Mouse (Mus musculus): ENCODE data around the gene Zswim3. TPM values are rescaled to one million over a fixed set of nuclear protein-coding genes. Genes with fewer than 3 reads are reported as not detected.
A peak's percentile ranks its signal among the peaks of the same experiment; 100 is the strongest.
"Not testable (repeated sequence)": the region's sequence is repeated elsewhere in the genome, so short reads cannot be mapped to it uniquely, and the experiment has no call there.

The Zswim3 gene
- total and polyA plus RNA-seq, 2 experiments from 2014 or later = 5.2 to 6.7 TPM

- ATAC-seq = no peak
- DNase-seq = no peak
- no peak for TF ChIP-seq CTCF (IDR thresholded peaks at IDR 0.05; ENCODE audit: low read depth)
- no peak overlapping the region for H3K4me2 ChIP-seq (ENCODE audit: low read depth)
- no peaks in the 10 kb centered on the region for H3K36me3 ChIP-seq (ENCODE audit: insufficient read depth)
- peaks cover 21% of the 10 kb centered on the region for H3K27me3 ChIP-seq (ENCODE audit: insufficient read depth, low read length)
- H3K4me1 ChIP-seq (ENCODE audit: insufficient read depth) = 0 out of 2 replicates have a peak, but pooled peaks cover 14% of the 10 kb centered on the region
- 45% methylated on average over 2 of the region's 2 CpGs for WGBS
- H3K9ac ChIP-seq = no peak overlapping the region
- no peaks in the 10 kb centered on the region for H3K9me3 ChIP-seq (ENCODE audit: low read length)
- H3K4me3 ChIP-seq (ENCODE audit: low read depth, low read length) = no peak overlapping the region
- no peak overlapping the region for H3K27ac ChIP-seq (ENCODE audit: low read depth, low read length)
Measured at GRCm38 (mm10) chr2:164859155-164859554, 54.3 kb downstream of the Zswim3 start.

DNA sequence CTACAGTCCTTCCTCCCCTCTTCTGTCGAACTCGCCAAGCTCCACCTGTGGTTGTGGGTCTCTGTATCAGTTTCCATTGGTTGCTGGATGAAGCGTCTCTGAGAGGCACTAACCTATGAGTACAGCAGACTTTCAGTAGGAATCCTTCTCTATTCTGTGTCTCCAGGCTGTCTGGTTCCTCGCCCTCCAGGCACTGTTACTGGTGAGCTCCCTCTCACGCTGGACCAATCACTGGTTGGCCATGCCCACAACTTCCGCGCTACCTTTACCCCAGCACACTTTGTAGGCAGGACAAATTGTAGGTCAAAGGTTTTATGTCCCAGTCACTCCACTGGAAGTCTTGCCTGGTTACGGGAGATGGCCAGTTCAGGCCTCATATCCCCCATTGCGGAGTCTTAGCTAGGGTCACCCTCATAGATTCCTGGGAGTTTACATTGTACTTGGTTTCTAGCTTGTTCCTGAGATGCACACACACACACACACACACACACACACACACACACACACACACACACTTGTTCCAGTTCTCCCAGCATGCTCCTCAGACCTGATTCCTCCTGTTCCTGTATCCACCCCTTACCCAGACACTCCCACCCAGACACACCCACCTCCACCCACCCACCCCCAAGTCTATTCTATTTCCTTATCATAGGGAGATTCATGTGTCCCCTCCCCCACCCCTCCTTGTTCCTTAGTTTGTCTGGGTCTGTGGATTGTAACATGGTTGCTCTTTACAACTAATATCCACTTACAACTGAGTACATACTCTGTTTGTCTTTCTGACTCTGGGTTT is 54.9 kb downstream of the Zswim3 start:
- Histone ChIP-seq H3K9me3 (ENCODE audit: low read length) (no peaks in the 10 kb centered on the region), H3K4me2 (ENCODE audit: low read depth) (no peak overlapping the region), H3K4me3 (ENCODE audit: low read depth, low read length) (no peak overlapping the region), H3K9ac (no peak overlapping the region), H3K27me3 (ENCODE audit: insufficient read depth, low read length) (peaks cover 21% of the 10 kb centered on the region), H3K27ac (ENCODE audit: low read depth, low read length) (no peak overlapping the region), H3K4me1 (ENCODE audit: insufficient read depth) (0 out of 2 replicates have a peak, but pooled peaks cover 14% of the 10 kb centered on the region), H3K36me3 (ENCODE audit: insufficient read depth) (no peaks in the 10 kb centered on the region)
- ATAC-seq (no peak), DNase-seq (no peak)
- WGBS = 63% methylated on average over 9 of the region's 9 CpGs
- no peak for TF ChIP-seq CTCF (IDR thresholded peaks at IDR 0.05; ENCODE audit: low read depth)

GRCm38 (mm10) chr2:164861094-164861493 is 56.2 kb downstream of the Zswim3 start:
- H3K9me3 ChIP-seq (ENCODE audit: low read length) = no peaks in the 10 kb centered on the region
- no peak overlapping the region for H3K27ac ChIP-seq (ENCODE audit: low read depth, low read length)
- H3K9ac ChIP-seq = no peak overlapping the region
- H3K4me1 ChIP-seq (ENCODE audit: insufficient read depth) = 0 out of 2 replicates have a peak, but pooled peaks cover 14% of the 10 kb centered on the region
- TF ChIP-seq CTCF (IDR thresholded peaks at IDR 0.05; ENCODE audit: low read depth) = no peak
- no peaks in the 10 kb centered on the region for H3K36me3 ChIP-seq (ENCODE audit: insufficient read depth)
- no peak overlapping the region for H3K4me3 ChIP-seq (ENCODE audit: low read depth, low read length)
- WGBS = 64% methylated on average over 4 of the region's 4 CpGs
- H3K4me2 ChIP-seq (ENCODE audit: low read depth) = no peak overlapping the region
- ATAC-seq (no peak), DNase-seq (no peak)
- H3K27me3 ChIP-seq (ENCODE audit: insufficient read depth, low read length) = peaks cover 21% of the 10 kb centered on the region

DNA sequence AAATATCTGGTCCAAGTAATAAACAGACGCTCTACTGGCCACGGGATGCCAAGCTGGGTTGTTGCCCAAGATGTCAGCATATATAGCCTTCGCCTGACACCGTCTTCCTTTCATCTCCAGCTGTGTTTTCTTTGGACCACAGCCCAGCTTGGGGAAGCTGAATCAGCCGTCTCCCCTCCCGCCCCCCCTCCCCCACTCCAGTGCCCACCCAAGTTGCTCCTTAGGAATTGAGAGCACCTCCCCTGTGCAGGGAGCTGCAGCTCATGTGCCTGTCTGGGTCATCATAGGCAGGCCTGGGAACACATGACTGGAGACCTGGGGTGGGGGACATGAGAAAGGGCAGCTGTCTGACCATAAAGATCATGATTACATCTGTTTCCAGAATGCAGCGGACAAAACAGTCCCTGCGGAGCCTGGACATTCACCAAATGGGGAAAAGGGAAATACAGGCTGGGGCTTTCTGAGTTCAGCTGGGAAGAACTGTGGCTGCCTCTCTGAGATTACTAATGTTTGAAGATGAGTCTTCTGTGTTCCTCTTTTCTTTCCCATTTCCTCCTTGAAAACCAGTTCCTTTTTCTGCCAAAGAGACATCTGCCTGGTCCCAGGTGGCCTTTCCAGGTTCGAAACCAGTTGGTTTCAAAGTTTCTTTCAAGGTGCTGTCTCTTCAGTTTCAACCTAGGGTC is 57.4 kb downstream of the Zswim3 start:
- no peaks in the 10 kb centered on the region for H3K9me3 ChIP-seq (ENCODE audit: low read length)
- H3K36me3 ChIP-seq (ENCODE audit: insufficient read depth) = no peaks in the 10 kb centered on the region
- DNase-seq (peak; percentile 59), ATAC-seq (peak; percentile 32; the same call in 1 of the 2 replicates)
- H3K27ac ChIP-seq (ENCODE audit: low read depth, low read length) = 0 out of 2 replicates have a peak overlapping the region, but pooled peaks have one; percentile 21
- TF ChIP-seq CTCF (IDR thresholded peaks at IDR 0.05; ENCODE audit: low read depth) = no peak
- H3K4me3 ChIP-seq (ENCODE audit: low read depth, low read length) = no peak overlapping the region
- whole genome bisulfite sequencing = 34% methylated on average over 9 of the region's 9 CpGs
- 0 out of 2 replicates have a peak, but pooled peaks cover 5% of the 10 kb centered on the region for H3K4me1 ChIP-seq (ENCODE audit: insufficient read depth)
- no peak overlapping the region for H3K4me2 ChIP-seq (ENCODE audit: low read depth)
- H3K27me3 ChIP-seq (ENCODE audit: insufficient read depth, low read length) = peaks cover 15% of the 10 kb centered on the region
- no peak overlapping the region for H3K9ac ChIP-seq

DNA sequence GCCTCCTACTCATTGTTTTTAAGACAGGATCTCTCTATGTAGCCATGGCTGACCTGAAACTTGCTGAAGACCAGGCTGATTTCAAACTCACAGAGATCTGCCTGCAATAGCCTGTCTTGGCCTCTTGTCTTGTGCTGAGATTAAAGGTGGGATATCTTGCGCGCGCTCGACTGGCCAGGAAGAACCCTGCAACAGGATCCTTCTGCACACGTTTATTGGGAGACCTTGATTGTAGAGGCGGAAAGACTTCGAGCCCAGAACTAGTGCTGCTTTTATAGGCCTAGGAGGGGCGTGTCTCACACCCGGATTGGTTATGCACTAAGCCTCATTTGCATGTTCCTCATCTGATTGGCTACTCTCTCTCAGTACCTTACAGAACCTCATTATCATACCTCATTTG is 58.5 kb downstream of the Zswim3 start:
- not testable (repeated sequence) for H3K4me1 ChIP-seq (ENCODE audit: insufficient read depth); H3K4me2 ChIP-seq (ENCODE audit: low read depth); DNase-seq; H3K9me3 ChIP-seq (ENCODE audit: low read length); H3K36me3 ChIP-seq (ENCODE audit: insufficient read depth); H3K27ac ChIP-seq (ENCODE audit: low read depth, low read length); ATAC-seq; H3K27me3 ChIP-seq (ENCODE audit: insufficient read depth, low read length); H3K9ac ChIP-seq; H3K4me3 ChIP-seq (ENCODE audit: low read depth, low read length)
- 89% methylated on average over 7 of the region's 9 CpGs for WGBS

- H3K4me2 ChIP-seq (ENCODE audit: low read depth) = no peak overlapping the region
- H3K4me3 ChIP-seq (ENCODE audit: low read depth, low read length) = no peak overlapping the region
- H3K27ac ChIP-seq (ENCODE audit: low read depth, low read length) = no peak overlapping the region
- no peaks in the 10 kb centered on the region for H3K4me1 ChIP-seq (ENCODE audit: insufficient read depth)
- H3K9me3 ChIP-seq (ENCODE audit: low read length) = no peaks in the 10 kb centered on the region
- no peaks in the 10 kb centered on the region for H3K36me3 ChIP-seq (ENCODE audit: insufficient read depth)
- 91% methylated on average over 4 of the region's 4 CpGs for WGBS
- TF ChIP-seq CTCF (IDR thresholded peaks at IDR 0.05; ENCODE audit: low read depth) = no peak
- ATAC-seq (no peak), DNase-seq (no peak)
- H3K27me3 ChIP-seq (ENCODE audit: insufficient read depth, low read length) = no peaks in the 10 kb centered on the region
- H3K9ac ChIP-seq = no peak overlapping the region
Measured at GRCm38 (mm10) chr2:164864593-164864992, 59.7 kb downstream of the Zswim3 start.
